Mouse (Mus musculus) G1E-ER4 (cell line): ENCODE measurements around the gene Ndufa4l2. TPM values are rescaled to one million over a fixed set of nuclear protein-coding genes. Genes with fewer than 3 reads are reported as not detected.

Experiments used
- GATA1 ChIP-seq: IDR thresholded peaks from one replicate; pipeline ENCODE4 v1.8.0; 2012; ENCODE audit warnings: low read length, inconsistent platforms
- polyA plus RNA-seq: library from polyadenylated mRNA; stranded (reverse); fragments of >175 nt; gene quantifications from 2 replicates; pipeline ENCODE4 v1.2.3, GENCODE M21; 2012

The Ndufa4l2 gene
- polyA plus RNA-seq = 530 and 621 TPM in 2 replicates

DNA sequence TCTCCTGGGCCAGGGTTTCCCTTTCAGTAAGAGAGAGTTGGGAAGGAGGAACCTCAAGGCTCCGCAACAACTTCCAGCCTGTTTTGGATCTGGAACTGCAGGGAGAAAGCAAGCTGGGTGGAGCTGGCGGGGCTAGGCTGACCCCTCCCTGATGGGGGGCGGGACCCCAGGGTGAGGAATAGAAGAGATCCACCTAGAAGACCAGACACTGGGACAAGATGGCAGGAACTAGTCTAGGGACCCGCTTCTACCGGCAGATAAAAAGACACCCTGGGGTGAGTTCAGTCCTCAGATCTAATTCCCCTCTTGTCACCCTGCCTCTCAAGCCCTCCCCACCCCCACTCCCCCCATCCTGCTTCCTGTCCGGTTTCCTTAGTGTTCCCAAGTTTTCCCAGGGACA lies at the start of gene Ndufa4l2:
TSS of gene Ndufa4l2 (plus strand) at position 204 of the 400 bp plus-strand sequence.
- no peak for TF ChIP-seq GATA1

DNA sequence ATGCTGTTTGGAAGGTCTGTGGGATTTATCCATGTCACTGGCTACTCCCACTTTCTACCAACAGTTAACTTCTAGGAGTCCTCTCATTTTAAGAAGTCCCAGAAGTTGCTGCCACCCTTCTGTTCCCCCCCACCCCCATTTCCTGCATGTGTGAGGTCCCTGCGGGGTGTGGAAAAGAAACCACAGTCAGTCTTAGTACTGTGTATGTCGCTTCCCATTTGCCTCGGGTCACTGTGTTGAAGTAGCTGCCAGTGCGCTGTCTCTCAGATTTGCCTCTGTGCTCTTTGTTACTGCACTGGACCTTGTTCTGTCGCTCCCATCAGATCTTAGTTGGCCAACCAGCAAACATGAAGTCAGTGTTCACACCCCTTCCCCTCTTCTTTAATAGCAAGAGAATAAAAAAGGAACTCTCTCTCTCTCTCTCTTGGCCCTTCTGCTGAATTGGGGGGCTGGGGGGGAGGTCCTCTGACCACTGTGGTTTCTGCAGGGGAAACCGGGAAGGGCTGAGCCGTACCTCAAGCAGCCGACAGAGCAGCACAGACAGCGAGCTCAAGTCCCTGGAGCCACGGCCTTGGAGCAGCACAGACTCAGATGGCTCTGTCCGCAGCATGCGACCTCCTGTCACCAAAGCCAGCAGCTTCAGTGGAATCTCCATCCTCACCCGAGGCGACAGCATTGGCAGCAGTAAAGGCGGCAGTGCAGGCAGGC lies 43.3 kb upstream of the Ndufa4l2 start:
- no peak for TF ChIP-seq GATA1

DNA sequence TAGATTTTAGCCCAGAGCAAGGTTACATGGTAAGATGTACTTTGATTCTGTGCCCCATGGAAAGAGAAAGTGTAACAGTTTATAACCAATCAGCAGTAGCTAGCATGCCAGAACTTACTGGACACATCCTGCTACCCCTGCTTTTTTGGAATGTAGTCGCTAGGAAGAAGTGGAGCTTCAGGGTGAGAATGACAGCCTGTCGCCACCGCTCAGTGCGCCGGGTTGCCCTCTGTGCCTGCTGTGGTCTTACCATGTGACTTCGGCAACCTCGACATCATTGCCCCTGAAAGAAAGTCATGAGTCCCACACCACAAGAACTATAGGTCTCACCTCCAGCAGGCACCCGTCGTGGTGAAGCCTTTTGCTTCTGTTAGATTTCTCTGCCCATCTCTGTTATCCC lies 42.0 kb upstream of the Ndufa4l2 start:
- no peak for TF ChIP-seq GATA1

DNA sequence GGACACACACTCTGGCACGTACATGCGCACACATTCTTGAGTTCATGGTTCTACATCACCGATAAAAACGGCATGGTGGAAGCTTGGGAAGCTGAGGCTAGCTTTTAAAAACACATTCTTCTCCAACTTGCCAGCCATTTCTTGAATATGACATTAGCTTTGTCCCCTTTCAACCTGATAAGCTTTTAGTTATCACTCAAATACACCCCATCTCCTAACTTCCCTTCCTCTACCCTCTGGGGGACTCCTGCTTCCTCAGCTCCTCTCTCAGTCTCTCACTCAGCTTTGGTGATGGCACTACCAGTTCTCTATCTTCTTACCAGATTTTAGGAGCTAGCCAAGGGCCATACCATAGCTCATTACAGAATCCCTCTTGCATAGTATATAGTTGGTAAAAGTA lies 39.6 kb upstream of the Ndufa4l2 start:
- TF ChIP-seq GATA1 = no peak

DNA sequence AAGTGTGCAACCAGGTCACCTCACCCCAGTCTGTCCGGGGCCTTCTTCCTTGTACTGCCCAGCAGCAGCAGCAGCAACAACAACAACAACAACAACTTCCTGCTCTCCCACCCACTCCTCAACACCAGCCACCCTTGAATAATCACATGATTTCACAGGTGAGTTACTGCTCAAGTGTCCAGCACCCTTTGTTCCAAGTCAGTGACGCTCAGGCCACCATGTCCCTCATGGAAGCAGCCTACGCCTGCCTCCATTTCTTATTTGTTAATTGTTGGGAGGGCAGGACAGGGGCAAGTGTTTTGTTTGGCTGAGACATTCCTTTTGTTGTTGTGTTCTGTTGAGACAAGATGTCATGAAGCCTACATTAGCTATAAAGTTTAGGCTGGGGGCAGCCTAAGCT lies 38.2 kb upstream of the Ndufa4l2 start:
- TF ChIP-seq GATA1 = no peak

DNA sequence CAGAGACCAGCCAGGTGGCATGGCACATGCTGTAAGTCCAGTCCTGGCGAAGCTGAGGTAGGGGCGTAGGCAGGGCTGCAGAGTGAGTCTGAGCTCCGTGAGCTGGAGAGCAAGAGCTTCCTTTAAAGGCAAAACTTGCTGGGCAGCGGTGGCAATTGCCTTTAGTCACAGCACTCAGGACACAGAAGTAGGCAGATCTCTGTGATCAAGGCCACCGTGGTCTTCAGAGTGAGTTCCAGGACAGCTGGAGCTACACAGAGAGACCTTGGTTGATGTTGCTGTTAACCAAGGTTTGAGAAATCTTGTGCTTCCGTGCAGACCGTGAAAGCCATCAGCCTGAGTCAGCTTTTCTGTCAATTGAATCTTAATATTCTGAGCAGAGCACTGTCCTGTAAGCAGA lies 37.5 kb upstream of the Ndufa4l2 start:
- TF ChIP-seq GATA1 = no peak

DNA sequence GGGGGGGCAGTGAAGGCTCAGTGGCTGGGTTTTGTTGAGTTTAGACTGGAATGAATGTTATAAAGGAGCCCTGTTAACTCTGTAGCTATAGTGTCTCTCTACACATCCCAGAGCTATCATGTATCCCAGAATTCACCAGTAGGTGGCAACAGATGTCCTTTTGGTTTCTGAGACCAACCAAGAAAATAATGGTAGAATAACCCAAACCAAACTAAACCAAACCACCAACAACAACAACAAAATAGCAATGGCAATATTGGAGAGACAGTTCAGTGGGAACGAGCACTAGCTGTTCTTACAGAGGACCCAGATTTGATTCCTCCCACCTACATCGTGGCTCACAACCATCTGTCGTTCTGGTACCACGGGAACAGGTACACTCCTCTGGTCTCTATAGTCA lies 35.6 kb upstream of the Ndufa4l2 start:
- no peak for TF ChIP-seq GATA1

DNA sequence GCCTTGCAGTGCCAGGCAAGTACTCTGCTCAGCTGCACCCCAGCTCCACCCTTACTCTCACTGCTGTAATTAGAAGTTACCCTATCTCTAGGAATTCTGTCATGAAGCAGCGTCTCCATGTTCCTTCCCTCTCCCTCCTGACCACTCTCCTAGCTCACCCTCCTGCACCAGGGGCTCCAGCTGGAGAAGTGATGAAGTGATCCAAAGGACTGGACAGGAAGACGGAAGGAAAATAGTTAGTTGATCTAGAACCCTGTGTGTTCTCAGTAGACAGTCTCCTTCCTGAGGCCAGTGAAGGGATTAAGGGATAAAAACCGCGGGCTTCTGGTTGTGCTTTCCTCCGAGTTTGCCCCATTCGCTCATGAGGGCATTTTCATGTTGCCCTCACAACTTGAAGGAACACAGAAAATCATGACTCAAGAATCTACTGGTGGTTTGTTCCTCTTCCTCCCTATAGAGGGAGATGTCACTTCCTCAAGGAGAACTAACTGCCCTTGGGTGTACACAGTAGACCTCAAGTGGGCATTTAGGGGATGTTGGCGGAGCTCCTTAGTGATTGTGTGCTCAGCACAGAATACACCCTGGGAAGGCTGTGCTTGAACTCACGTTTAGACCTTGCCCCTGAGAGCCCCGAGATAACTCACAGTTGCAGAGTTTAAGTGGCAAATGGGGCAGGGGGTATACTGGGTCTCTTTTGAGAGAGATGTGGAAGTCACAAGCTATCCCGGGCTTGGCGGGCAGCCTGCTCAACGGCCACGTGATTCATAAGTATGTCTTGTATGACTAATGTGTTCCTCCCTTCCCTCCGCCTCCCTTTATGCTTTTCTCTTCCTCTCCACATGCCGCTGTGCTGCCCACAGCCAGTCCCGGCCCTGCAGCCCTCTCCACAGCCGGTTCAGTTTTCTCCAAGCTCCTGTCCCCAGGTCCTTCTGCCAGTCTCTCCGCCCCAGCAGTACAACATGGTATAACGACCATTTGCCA lies 33.6 kb upstream of the Ndufa4l2 start:
- no peak for TF ChIP-seq GATA1

DNA sequence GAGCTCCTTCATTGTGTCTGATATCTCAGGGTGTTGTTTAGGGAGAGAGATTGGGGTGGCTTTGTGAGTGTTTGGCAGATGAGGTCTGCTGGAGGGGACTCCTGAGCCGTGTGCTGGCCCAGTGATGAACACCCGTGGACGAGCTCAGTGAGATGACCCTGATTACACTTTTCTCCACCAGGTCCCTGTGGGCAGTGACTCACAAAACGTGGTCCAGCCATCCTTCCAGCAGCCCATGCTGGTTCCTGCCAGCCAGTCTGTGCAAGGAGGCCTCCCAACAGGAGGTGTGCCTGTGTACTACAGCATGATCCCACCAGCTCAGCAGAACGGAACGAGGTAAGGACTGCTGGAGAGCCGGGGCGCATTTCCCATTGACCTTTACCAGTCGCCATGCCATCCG lies 29.5 kb upstream of the Ndufa4l2 start:
- no peak for TF ChIP-seq GATA1

DNA sequence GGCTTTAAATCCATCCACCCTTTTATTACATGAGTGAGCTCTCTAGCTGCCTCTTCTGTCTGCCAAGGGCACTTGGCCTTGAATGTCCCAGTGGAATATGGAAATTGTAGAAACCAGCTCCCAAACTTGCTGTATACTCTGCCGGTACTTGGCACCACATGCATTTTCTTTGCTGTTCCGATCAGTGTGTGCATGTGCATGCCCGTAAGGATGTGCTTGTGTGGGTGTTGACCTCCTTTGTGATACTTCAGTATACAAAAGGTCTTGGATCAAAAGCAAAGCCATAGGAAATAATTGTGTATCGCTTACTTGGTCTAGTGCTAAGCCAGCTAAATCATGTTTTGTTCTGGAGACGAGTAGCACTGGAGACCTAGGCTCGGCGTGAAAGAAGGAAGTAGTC lies 25.9 kb upstream of the Ndufa4l2 start:
- TF ChIP-seq GATA1 = no peak

DNA sequence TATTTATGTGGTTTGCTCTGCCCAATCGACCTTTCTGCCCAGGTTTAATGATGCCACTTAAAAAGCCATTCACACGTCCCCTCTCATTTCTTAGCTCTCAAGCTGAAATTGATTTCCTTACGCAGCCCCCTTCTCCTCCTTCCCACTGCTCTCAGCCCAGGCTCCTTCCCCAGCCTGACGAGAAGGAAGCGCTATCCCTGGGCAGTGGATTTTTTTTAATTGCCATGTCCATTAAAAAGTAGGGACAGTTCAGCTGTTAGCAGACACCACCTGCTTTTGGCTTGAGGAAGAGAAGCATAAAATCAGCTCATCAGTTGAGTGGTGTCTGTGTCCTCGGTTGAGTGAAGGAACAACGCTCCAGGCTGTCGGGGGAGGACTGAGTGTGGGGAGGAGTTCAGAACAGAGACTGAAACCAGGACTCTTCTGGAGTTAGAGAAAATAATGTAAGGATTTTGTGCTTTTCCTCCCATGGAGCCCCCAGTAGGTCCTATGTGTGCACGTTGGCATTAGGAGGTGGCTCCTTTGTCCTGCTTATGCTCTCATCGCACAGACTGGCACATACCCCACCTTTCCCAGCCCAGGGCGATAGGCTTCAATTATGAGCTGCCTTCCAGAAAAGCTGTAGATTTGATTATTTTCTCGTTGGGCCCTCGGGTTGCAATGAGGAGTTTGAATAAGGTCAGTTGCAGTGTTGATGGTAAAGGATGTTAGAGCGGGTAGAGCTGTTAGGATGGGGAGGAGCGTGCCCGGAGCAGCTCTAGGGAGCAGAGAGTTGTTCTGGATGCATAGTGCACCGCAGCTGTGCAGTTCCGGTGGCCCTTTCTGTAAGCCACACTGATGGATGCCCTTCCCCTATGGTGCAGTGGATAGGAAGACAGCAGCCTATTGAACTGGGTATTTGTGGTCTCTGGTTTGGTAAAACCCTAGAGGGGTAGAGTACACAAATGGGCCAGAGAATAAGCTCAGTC lies 24.3 kb upstream of the Ndufa4l2 start:
- no peak for TF ChIP-seq GATA1

DNA sequence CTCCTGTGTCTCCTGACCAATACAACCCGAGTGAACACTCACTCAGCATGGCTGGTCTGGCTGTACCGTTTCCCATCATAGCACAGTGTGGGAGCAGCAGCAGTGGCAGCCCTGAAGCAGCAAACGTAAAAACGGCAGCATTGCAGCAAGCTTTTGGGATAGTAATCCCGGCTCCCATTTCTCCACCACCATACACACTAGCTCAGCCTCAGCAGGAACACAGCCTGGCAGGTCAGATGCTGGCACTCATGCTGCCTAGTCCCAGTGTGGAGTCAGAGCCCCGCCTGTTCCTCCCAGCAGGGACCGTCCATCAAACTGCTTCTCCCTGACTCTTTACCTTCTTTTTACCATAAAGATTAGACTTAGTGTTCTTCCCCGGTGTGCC lies 23.6 kb upstream of the Ndufa4l2 start:
- no peak for TF ChIP-seq GATA1

DNA sequence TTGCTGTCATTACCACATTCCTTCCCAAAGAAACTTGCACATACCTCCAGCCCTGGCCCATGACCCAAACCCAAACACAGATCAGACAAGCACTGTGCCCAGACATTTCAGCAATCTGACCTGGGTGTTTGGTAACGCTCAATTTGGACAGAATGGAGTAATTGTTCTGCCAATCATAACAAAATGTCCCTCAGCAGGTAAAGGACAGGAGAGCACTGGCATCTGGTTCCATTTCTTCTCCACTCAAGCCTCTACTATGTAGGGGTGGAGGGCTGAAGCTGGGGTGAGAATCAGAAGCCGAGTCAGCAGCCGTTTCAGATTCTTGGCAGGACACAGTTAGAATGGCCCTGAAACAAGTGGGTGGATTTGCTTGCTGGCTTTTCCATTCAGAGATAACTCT lies 22.6 kb upstream of the Ndufa4l2 start:
- no peak for TF ChIP-seq GATA1

DNA sequence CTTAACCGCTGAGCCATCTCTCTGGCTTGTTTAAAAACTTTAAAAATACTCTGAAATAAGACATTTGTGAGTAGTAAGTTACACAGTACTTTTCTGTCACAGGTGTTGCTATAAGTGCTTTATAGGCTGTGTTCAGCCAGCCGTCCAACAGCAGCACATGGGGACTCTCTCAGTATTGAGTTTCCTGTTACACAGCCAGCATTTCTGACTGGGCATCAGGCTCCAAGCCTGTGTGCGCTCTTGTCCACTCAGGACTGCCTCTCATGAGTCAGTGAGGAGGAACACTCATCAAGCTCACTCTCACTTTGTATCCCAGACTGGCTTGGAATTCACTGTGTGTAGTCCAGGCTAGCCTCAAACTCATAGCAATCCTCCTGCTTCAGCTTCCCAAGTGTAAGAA lies 18.6 kb upstream of the Ndufa4l2 start:
- TF ChIP-seq GATA1 = no peak

DNA sequence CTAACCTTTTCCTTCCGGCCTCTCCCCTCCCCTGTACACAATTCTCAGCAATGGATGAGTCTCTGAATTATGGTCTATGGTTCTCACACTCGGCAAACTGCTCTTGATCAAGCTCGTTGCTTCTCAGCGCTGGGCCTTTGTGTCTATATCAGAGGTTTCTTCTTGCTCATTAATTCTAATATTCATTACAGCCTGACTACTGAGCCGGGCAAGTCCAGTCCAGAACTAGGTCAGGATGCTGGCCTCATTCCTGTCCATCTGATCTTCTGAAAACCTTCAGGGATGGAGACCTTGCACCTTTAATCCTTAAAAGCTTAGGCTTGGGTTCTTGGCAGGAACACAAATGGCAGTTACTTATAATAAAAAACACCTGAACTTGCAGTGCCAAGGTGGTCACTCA lies 15.3 kb upstream of the Ndufa4l2 start:
- TF ChIP-seq GATA1 = no peak
